Mouse (Mus musculus): ENCODE results near the gene Ptpn14. TPM values are rescaled to one million over a fixed set of nuclear protein-coding genes. Genes with fewer than 3 reads are reported as not detected.
A peak's percentile ranks its signal among the peaks of the same experiment; 100 is the strongest.

Ptpn14 gene
- total RNA-seq, 2 experiments from 2014 or later = 10.6 to 12.7 TPM

DNA sequence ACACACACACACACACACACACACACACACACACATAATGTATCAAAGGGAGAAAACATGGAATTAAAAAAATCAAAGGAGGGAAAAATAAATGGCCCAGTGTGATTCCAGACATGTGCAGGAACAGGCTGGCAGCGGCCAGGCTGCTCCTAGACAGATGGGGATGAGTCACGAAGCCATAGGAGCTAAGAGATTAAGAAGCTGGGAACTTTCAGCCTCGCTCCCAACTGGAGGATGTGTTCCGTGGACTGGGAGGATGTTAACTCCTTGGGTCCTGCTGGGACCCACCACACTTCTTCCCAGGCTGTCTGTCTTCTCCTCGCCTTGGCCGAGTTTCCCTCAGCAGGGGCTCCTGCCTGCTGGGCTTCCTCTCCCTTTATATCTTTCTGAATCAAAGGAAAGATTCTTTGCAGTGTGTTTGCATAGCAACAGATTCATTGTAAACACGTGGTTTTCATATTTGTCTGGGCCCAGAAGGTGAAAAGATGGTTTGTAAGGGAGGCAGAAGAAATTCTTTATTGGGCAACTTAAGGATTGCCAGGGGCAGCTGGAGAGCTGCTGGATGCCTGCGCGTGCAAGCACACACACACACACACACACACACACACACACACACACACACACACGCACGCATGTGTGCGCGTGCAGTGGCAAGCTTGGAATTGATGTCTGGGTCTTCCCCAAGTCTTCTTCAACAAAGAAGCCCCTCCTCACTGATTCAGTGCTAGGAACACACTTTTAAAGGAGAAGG lies 72.3 kb downstream of the Ptpn14 start:
- intact Hi-C loops (cut with DNase I) = no loop called here
- DNase-seq (ENCODE audit: low spot score in 2 of 2) = peak; percentile 56 to 80

- DNase-seq (ENCODE audit: low spot score in 2 of 2) = no peak
- intact Hi-C loops (cut with DNase I) = no loop called here
Measured at GRCm38 (mm10) chr1:189801303-189801702, 73.2 kb downstream of the Ptpn14 start.

DNA sequence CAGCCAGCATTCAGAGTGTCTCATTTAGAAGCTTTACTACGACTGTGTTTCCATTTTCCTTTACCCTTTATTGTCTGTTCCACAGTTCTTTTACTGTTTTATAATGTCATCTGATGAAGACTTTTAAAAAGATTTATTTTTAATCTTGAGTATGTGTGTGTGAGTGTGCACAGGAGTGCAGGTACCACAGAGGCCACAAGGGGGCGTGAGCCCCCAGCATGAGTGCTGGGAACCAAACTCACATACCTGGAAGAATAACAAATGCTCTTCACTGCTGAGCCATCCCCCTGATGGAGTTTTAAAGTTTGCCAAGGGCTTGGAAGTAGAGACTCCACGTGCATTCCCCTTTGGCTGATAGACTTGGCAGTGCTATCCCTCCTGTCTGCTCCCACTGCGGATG lies 74.5 kb downstream of the Ptpn14 start:
- DNase-seq (ENCODE audit: low spot score in 2 of 2) = no peak
- intact Hi-C loops (cut with DNase I) = no loop called here

DNA sequence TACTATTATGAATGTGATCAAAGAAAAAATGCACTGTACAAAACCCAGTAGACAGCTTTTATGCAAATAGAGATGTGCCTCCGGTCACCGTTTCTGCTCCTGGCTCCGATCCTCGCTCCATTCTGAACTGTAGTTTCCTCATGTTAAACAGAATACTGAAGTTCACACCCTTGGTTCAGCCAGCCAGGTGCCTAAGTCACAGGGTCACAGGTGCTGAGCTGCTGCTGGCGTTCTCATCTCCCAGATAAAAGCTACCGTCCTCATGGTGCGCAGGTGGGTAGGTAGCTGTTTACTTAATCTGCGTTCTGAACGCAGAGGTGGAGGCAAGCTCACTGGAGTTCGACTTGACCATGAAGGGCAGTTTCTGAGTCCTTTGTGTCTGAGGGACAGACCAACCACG lies 75.7 kb downstream of the Ptpn14 start:
- intact Hi-C loops (cut with DNase I) = no loop called here

DNA sequence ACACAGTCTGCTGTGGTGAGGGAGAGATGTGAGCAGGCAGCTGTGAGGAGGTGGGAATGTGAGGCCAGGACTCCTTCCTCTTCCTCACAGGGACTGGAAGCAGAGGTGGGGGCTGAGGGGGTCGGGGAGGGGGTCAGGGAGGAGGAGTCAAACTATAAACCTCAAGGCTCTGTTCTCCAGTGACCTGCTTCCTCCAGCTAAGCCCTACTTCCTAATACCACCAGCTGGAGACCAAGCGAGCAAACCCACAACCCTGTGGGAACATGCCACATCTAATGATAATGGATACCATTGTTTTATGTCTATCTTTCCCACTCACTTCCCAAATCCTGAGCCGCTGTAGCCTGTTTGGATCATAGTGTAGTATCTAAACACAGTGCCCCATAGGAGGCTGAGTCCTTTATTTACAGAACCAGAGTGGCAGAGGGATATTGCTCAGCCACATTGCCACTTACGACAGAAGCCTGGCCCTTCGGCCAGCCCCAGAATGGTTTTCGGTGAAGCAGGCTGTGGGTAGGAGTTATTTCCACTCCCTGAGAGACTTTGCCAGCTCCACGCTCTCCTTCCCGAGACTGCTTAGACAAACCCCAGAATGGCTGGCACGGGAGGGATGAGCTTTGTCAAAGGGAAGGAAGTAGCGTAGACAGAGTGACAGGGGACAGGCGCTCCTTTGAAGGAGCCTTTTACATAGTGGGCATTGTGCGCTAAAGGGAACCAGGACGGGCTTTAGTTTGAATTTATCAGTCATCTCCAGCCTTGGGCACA lies 78.6 kb downstream of the Ptpn14 start:
- DNase-seq (ENCODE audit: low spot score in 2 of 2) = peak in 1 of 2 experiments; percentile 55
- intact Hi-C loops (cut with DNase I) = no loop called here

More for the DNA sequence above, 75.7 kb downstream of the Ptpn14 start:
- no peak for DNase-seq (ENCODE audit: low spot score in 2 of 2)

DNA sequence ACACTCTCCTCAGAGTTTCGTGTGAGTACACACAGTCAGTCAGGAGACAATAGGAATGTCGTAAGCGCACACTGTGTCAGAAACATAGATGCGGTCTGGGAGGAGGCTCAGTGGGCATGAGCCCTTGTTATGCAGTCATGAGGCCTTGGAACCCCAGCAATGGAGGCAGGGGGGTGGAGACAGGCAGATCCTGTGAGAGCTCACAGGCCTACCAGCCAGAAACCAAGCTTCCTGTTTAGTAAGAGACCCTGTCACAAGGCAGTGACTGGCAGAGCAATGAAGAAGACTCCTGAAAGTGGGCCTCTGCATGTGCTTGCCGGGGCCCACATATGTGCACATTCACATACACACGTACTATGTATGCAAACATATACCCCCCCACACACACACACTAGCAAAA lies 79.9 kb downstream of the Ptpn14 start:
- intact Hi-C loops (cut with DNase I) = no loop called here
- no peak for DNase-seq (ENCODE audit: low spot score in 2 of 2)

GRCm38 (mm10) chr1:189808453-189808852 lies 80.4 kb downstream of the Ptpn14 start:
- DNase-seq (ENCODE audit: low spot score in 2 of 2) = no peak
- intact Hi-C loops (cut with DNase I) = no loop called here

GRCm38 (mm10) chr1:189811778-189812177 lies 83.7 kb downstream of the Ptpn14 start:
- DNase-seq (ENCODE audit: low spot score in 2 of 2) = no peak
- intact Hi-C loops (cut with DNase I) = no loop called here

DNA sequence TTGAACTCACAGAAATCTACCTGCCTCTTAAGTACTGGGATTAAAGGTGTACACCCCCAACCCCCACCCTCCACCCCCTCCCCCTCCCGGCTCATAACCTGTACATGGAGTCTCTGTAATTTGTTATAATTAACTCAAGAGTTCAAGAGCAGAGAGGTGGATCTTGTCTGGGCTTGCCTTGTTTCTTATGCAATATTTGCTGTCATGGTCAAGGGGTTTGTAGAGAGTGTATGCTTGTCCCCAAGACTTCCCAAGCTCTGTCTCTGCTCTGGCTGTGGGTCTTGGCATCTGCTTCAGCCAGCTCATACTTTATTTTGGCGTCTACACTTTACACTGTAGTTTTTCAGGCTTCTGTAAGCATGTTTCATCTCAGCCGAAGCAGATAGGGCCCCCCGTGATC lies 86.3 kb downstream of the Ptpn14 start:
- intact Hi-C loops (cut with DNase I) = no loop called here
- no peak for DNase-seq (ENCODE audit: low spot score in 2 of 2)

- no peak for DNase-seq (ENCODE audit: low spot score in 2 of 2)
- intact Hi-C loops (cut with DNase I) = loop anchor here (5.0 kb wide), 1 partner anchor 145 kb away; no protein-coding TSS in a partner anchor
Measured at GRCm38 (mm10) chr1:189817089-189817488, 89.0 kb downstream of the Ptpn14 start.

- peak; percentile 54 to 91 for DNase-seq (ENCODE audit: low spot score in 2 of 2)
- intact Hi-C loops (cut with DNase I) = loop anchor here (5.0 kb wide), 1 partner anchor 144 kb away; no protein-coding TSS in a partner anchor
Measured at GRCm38 (mm10) chr1:189817810-189818209, 89.7 kb downstream of the Ptpn14 start.

DNA sequence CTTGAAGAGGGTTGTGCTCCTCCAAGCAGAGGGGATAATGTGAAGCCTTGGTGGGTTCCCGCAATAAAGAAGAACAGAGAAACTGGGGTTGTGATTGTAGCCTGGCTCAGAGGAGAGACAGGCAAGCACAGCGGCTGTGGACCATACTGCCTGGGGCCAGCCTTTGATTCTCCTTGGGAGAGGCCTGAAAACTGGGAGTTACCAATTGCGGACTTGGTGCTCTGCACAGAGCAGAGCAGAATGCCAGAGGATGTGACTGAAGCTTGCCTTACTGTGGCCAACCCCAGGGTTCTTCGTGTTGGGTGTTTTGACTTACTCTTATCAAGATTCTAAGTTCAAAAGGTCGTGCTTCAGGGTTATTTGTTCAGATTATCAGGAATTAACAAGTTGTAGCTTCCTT lies 92.0 kb downstream of the Ptpn14 start:
- DNase-seq (ENCODE audit: low spot score in 2 of 2) = no peak
- intact Hi-C loops (cut with DNase I) = no loop called here

DNA sequence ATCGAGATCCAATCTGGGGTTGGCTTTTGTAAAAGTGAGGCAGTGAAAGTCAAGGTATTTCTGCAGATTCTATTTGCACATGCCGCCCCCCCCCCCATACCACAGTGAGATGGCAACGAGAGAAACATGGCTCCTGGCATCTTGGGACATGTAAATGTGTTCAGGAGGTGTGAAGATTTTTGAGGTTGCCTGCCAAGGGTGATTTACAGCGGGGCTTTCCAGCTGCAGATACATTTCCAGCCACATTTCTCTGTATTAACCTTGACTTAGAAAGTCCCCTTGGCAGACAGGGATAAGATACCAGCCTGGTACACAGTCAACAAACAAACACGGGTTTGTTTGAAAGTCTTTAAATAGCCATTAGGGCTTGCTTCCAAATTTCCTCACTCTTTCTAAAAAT lies 96.4 kb downstream of the Ptpn14 start:
- intact Hi-C loops (cut with DNase I) = no loop called here
- no peak for DNase-seq (ENCODE audit: low spot score in 2 of 2)

GRCm38 (mm10) chr1:189830391-189830790 lies 102.3 kb downstream of the Ptpn14 start:
- intact Hi-C loops (cut with DNase I) = no loop called here
- no peak for DNase-seq (ENCODE audit: low spot score in 2 of 2)

- intact Hi-C loops (cut with DNase I) = no loop called here
- DNase-seq (ENCODE audit: low spot score in 2 of 2) = no peak
Measured at GRCm38 (mm10) chr1:189830797-189831232, 102.7 kb downstream of the Ptpn14 start.

GRCm38 (mm10) chr1:189833351-189833750 lies 105.3 kb downstream of the Ptpn14 start:
- no peak for DNase-seq (ENCODE audit: low spot score in 2 of 2)
- intact Hi-C loops (cut with DNase I) = no loop called here

DNA sequence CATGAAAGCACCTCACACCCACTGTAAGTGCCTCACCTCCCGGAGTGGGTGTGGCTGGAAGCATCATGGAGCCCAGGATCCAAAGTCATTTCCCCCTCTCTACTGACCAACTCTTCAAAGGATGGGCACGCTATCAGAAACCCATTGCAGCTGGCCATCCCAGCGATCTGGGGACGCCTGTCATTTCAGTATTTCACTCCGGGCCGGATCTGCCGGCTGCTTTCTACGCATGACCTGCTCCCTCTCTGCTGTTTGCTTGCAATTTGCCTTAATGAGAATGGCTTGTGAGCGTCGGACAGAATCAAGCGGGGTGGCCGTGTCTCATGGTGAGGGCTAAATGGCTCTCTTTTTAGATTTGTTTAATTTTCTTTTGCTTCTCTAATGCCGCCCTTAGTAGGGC lies 106.1 kb downstream of the Ptpn14 start:
- intact Hi-C loops (cut with DNase I) = no loop called here
- DNase-seq (ENCODE audit: low spot score in 2 of 2) = no peak

GRCm38 (mm10) chr1:189846319-189846718 lies 118.3 kb downstream of the Ptpn14 start:
- intact Hi-C loops (cut with DNase I) = no loop called here
- DNase-seq (ENCODE audit: low spot score in 2 of 2) = no peak

DNA sequence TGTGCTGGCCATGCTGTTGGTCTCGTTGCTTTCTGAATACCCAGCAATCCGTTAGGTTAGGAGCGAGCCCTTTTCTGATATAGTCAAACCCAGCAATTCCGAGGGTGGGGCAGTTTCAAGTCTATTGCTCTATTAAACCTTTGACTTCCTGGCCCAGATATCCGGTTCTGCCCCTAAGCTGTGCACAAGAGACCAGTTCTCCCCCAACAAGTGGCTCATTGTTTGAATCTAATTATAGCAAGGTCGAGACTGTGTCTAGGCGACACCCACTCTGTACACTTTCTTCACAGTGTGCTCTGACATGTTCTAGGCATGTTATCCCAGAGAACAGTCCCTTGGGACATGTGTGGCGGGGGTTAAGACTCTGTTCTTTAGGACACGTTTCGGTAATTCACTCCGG lies 121.5 kb downstream of the Ptpn14 start:
- intact Hi-C loops (cut with DNase I) = no loop called here
- no peak for DNase-seq (ENCODE audit: low spot score in 2 of 2)

DNA sequence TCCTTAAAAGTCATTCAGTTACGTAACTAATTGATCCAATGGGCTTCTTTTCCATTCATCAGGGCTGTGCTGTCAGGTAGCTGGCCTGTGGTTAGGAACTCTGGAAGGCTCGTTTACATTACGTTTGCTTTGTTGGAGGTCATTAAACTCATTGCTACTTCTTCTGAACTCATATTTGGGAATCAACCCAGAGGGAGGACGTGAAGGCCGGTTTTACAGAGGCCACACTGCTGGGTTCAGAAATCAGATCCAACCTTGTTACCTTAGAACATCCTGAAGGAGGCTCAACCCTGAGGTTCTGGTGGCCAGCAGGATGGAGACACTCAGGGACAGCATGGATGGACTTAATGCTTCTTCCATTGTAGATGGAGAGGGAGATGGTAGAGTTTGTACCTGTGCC lies 124.0 kb downstream of the Ptpn14 start:
- DNase-seq (ENCODE audit: low spot score in 2 of 2) = no peak
- intact Hi-C loops (cut with DNase I) = no loop called here

DNA sequence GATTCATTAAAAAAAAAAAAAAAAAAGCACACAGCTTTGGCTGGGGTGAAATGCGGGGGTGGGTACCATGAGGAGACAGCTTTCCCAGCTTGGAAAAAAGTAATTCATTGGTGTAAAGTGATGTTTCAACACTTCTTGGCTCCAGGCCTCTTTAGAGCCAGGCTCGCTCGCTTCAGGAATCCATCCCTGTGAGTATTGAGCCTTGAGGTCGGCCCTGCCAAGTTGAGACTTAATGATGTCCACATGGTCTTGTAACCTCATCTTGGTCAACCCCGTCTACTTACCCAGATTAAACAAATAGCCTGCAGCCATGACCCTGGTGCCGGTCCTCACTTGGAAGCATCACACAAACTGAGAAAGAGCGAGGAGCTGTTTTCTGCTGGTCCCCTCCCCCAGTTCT lies 124.4 kb downstream of the Ptpn14 start:
- DNase-seq (ENCODE audit: low spot score in 2 of 2) = no peak
- intact Hi-C loops (cut with DNase I) = no loop called here
